Mouse (Mus musculus): Measurements from ENCODE around the gene Eipr1. TPM values are rescaled to one million over a fixed set of nuclear protein-coding genes. Genes with fewer than 3 reads are reported as not detected.

The Eipr1 gene
- polyA plus RNA-seq, 1 experiment from 2014 or later, result 36.0 TPM

- no peak overlapping the region for H3K4me3 ChIP-seq
- H3K36me3 ChIP-seq, result no peaks in the 10 kb centered on the region
- WGBS, result 31% methylated on average over 4 of the region's 4 CpGs
- H3K27me3 ChIP-seq (ENCODE audit: insufficient read depth, poor library complexity, severe bottlenecking), result no peaks in the 10 kb centered on the region
- no peak overlapping the region for H3K27ac ChIP-seq
- no peaks in the 10 kb centered on the region for H3K9me3 ChIP-seq
- DNase-seq (ENCODE audit: low spot score), result no peak
- peaks cover 34% of the 10 kb centered on the region for H3K4me1 ChIP-seq
These were observed 32.8 kb downstream of the Eipr1 start for GRCm38 (mm10) chr12:28784355-28784754.

- H3K27me3 ChIP-seq (ENCODE audit: insufficient read depth, poor library complexity, severe bottlenecking), result no peaks in the 10 kb centered on the region
- WGBS, result 58% methylated on average over 8 of the region's 8 CpGs
- no peak for DNase-seq (ENCODE audit: low spot score)
- H3K4me1 ChIP-seq, result peaks cover 34% of the 10 kb centered on the region
- no peak overlapping the region for H3K4me3 ChIP-seq
- H3K36me3 ChIP-seq, result no peaks in the 10 kb centered on the region
- no peaks in the 10 kb centered on the region for H3K9me3 ChIP-seq
- no peak overlapping the region for H3K27ac ChIP-seq
These were observed 33.3 kb downstream of the Eipr1 start for GRCm38 (mm10) chr12:28784864-28785263.

- no peaks in the 10 kb centered on the region for H3K27me3 ChIP-seq (ENCODE audit: insufficient read depth, poor library complexity, severe bottlenecking)
- H3K4me1 ChIP-seq, result peaks cover 34% of the 10 kb centered on the region
- DNase-seq (ENCODE audit: low spot score), result no peak
- H3K36me3 ChIP-seq, result no peaks in the 10 kb centered on the region
- WGBS, result 13% methylated on average over 1 of the region's 1 CpGs
- no peak overlapping the region for H3K27ac ChIP-seq
- H3K9me3 ChIP-seq, result no peaks in the 10 kb centered on the region
- no peak overlapping the region for H3K4me3 ChIP-seq
These were observed 33.7 kb downstream of the Eipr1 start for GRCm38 (mm10) chr12:28785299-28785698.

- Histone ChIP-seq H3K9me3 (no peaks in the 10 kb centered on the region), H3K4me1 (peaks cover 32% of the 10 kb centered on the region), H3K27me3 (ENCODE audit: insufficient read depth, poor library complexity, severe bottlenecking) (no peaks in the 10 kb centered on the region), H3K4me3 (no peak overlapping the region), H3K27ac (no peak overlapping the region), H3K36me3 (no peaks in the 10 kb centered on the region)
- 91% methylated on average over 6 of the region's 6 CpGs for WGBS
- no peak for DNase-seq (ENCODE audit: low spot score)
These were observed 34.7 kb downstream of the Eipr1 start for GRCm38 (mm10) chr12:28786310-28786709.

- Histone ChIP-seq H3K27me3 (ENCODE audit: insufficient read depth, poor library complexity, severe bottlenecking) (no peaks in the 10 kb centered on the region), H3K27ac (no peak overlapping the region), H3K9me3 (no peaks in the 10 kb centered on the region), H3K4me3 (no peak overlapping the region), H3K4me1 (peaks cover 1% of the 10 kb centered on the region; the same call in 1 of the 2 replicates), H3K36me3 (no peaks in the 10 kb centered on the region)
- DNase-seq (ENCODE audit: low spot score), result no peak
- WGBS, result 87% methylated on average over 3 of the region's 3 CpGs
These were observed 41.0 kb downstream of the Eipr1 start for GRCm38 (mm10) chr12:28792613-28793012.

GRCm38 (mm10) chr12:28793715-28794114 is 42.1 kb downstream of the Eipr1 start:
- H3K27ac ChIP-seq, result no peak overlapping the region

GRCm38 (mm10) chr12:28795041-28795440 is 43.4 kb downstream of the Eipr1 start:
- H3K4me3 ChIP-seq, result no peak overlapping the region
- WGBS, result 91% methylated on average over 3 of the region's 3 CpGs
- DNase-seq (ENCODE audit: low spot score), result no peak
- H3K27ac ChIP-seq, result no peak overlapping the region
- H3K36me3 ChIP-seq, result peaks cover 2% of the 10 kb centered on the region; the same call in 1 of the 2 replicates
- no peaks in the 10 kb centered on the region for H3K9me3 ChIP-seq
- H3K27me3 ChIP-seq (ENCODE audit: insufficient read depth, poor library complexity, severe bottlenecking), result no peaks in the 10 kb centered on the region
- peaks cover 2% of the 10 kb centered on the region; the same call in 1 of the 2 replicates for H3K4me1 ChIP-seq

More at GRCm38 (mm10) chr12:28793715-28794114, 42.1 kb downstream of the Eipr1 start:
- Histone ChIP-seq H3K27me3 (ENCODE audit: insufficient read depth, poor library complexity, severe bottlenecking) (no peaks in the 10 kb centered on the region), H3K4me1 (no peaks in the 10 kb centered on the region), H3K9me3 (no peaks in the 10 kb centered on the region), H3K4me3 (no peak overlapping the region), H3K36me3 (peaks cover 2% of the 10 kb centered on the region; the same call in 1 of the 2 replicates)
- WGBS, result 74% methylated on average over 2 of the region's 2 CpGs
- DNase-seq (ENCODE audit: low spot score), result no peak

GRCm38 (mm10) chr12:28796881-28797420 is 45.3 kb downstream of the Eipr1 start:
- H3K36me3 ChIP-seq, result peaks cover 2% of the 10 kb centered on the region; the same call in 1 of the 2 replicates
- H3K27ac ChIP-seq, result no peak overlapping the region
- H3K9me3 ChIP-seq, result no peaks in the 10 kb centered on the region
- H3K4me1 ChIP-seq, result peaks cover 7% of the 10 kb centered on the region
- no peak overlapping the region for H3K4me3 ChIP-seq
- no peak for DNase-seq (ENCODE audit: low spot score)
- H3K27me3 ChIP-seq (ENCODE audit: insufficient read depth, poor library complexity, severe bottlenecking), result no peaks in the 10 kb centered on the region

- no peak overlapping the region for H3K4me3 ChIP-seq
- H3K9me3 ChIP-seq, result no peaks in the 10 kb centered on the region
- no peaks in the 10 kb centered on the region for H3K27me3 ChIP-seq (ENCODE audit: insufficient read depth, poor library complexity, severe bottlenecking)
- WGBS, result 74% methylated on average over 11 of the region's 11 CpGs
- H3K36me3 ChIP-seq, result peaks cover 2% of the 10 kb centered on the region; the same call in 1 of the 2 replicates
- peak overlapping the region; percentile 42; the same call in 1 of the 2 replicates for H3K27ac ChIP-seq
- no peak for DNase-seq (ENCODE audit: low spot score)
- H3K4me1 ChIP-seq, result peaks cover 14% of the 10 kb centered on the region
These were observed 48.3 kb downstream of the Eipr1 start for GRCm38 (mm10) chr12:28799798-28800411.

GRCm38 (mm10) chr12:28800423-28800822 is 48.8 kb downstream of the Eipr1 start:
- no peaks in the 10 kb centered on the region for H3K27me3 ChIP-seq (ENCODE audit: insufficient read depth, poor library complexity, severe bottlenecking)
- peaks cover 2% of the 10 kb centered on the region; the same call in 1 of the 2 replicates for H3K36me3 ChIP-seq
- H3K4me3 ChIP-seq, result no peak overlapping the region
- peaks cover 19% of the 10 kb centered on the region for H3K4me1 ChIP-seq
- H3K9me3 ChIP-seq, result no peaks in the 10 kb centered on the region
- H3K27ac ChIP-seq, result peak overlapping the region; percentile 42; the same call in 1 of the 2 replicates
- WGBS, result 67% methylated on average over 4 of the region's 4 CpGs
- DNase-seq (ENCODE audit: low spot score), result no peak

- peaks cover 2% of the 10 kb centered on the region; the same call in 1 of the 2 replicates for H3K36me3 ChIP-seq
- 85% methylated on average over 3 of the region's 3 CpGs for whole genome bisulfite sequencing
- no peak overlapping the region for H3K4me3 ChIP-seq
- DNase-seq (ENCODE audit: low spot score), result no peak
- no peaks in the 10 kb centered on the region for H3K27me3 ChIP-seq (ENCODE audit: insufficient read depth, poor library complexity, severe bottlenecking)
- H3K27ac ChIP-seq, result peak overlapping the region; percentile 6; the same call in 1 of the 2 replicates
- no peaks in the 10 kb centered on the region for H3K9me3 ChIP-seq
- H3K4me1 ChIP-seq, result peaks cover 23% of the 10 kb centered on the region
These were observed 49.3 kb downstream of the Eipr1 start for GRCm38 (mm10) chr12:28800891-28801290.

- Histone ChIP-seq H3K9me3 (no peaks in the 10 kb centered on the region), H3K27ac (no peak overlapping the region), H3K27me3 (ENCODE audit: insufficient read depth, poor library complexity, severe bottlenecking) (no peaks in the 10 kb centered on the region), H3K36me3 (peaks cover 2% of the 10 kb centered on the region; the same call in 1 of the 2 replicates), H3K4me1 (peaks cover 30% of the 10 kb centered on the region), H3K4me3 (no peak overlapping the region)
- no peak for DNase-seq (ENCODE audit: low spot score)
- 87% methylated on average over 6 of the region's 6 CpGs for WGBS
These were observed 50.1 kb downstream of the Eipr1 start for GRCm38 (mm10) chr12:28801731-28802130.

- Histone ChIP-seq H3K36me3 (peaks cover 2% of the 10 kb centered on the region; the same call in 1 of the 2 replicates), H3K9me3 (no peaks in the 10 kb centered on the region), H3K4me3 (no peak overlapping the region), H3K4me1 (peaks cover 37% of the 10 kb centered on the region), H3K27me3 (ENCODE audit: insufficient read depth, poor library complexity, severe bottlenecking) (no peaks in the 10 kb centered on the region), H3K27ac (0 out of 2 replicates have a peak overlapping the region, but pooled peaks have one; percentile 13)
- DNase-seq (ENCODE audit: low spot score), result no peak
These were observed 51.4 kb downstream of the Eipr1 start for GRCm38 (mm10) chr12:28803043-28803442.

Data from heart, embryonic 10.5 days (tissue).